Mouse (Mus musculus) CH12.LX (cell line): Measurements from ENCODE around the gene Prkn.

ENCODE experiments used
- CTCF ChIP-seq, 2 experiments: IDR thresholded peaks in 1 of 2; conservative IDR thresholded peaks in 1 of 2; 2 replicates each; pipeline ENCODE4 v1.5.1; 2011 to 2012; ENCODE audit warnings: low read depth in 2 of 2, low read length in 2 of 2, improper control_type of control experiment in 1 of 2, inconsistent platforms in 1 of 2, mild to moderate bottlenecking in 1 of 2, moderate library complexity in 1 of 2
- EP300 ChIP-seq: IDR thresholded peaks from 2 replicates; pipeline ENCODE4 v1.6.1; 2011; ENCODE audit warnings: low read length, improper control_type of control experiment
- IRF4 ChIP-seq: IDR thresholded peaks from 2 replicates; pipeline ENCODE4 v1.6.1; 2014; ENCODE audit warnings: low read depth, mild to moderate bottlenecking, inconsistent platforms, low read length, improper control_type of control experiment
- JUND ChIP-seq: conservative IDR thresholded peaks from 2 replicates; pipeline ENCODE4 v1.6.1; 2011; ENCODE audit warnings: low read depth, low read length, improper control_type of control experiment
- MAX ChIP-seq: IDR thresholded peaks from 2 replicates; pipeline ENCODE4 v1.6.1; 2011; ENCODE audit warnings: low read length, improper control_type of control experiment
- MEF2A ChIP-seq: IDR thresholded peaks from 2 replicates; pipeline ENCODE4 v1.6.1; 2014; ENCODE audit warnings: low read depth, mild to moderate bottlenecking, inconsistent platforms, low read length, improper control_type of control experiment, borderline replicate concordance
- NELFE ChIP-seq: IDR thresholded peaks from 2 replicates; pipeline ENCODE4 v1.6.1; 2011; ENCODE audit warnings: low read depth, low read length, improper control_type of control experiment
- NRF1 ChIP-seq: IDR thresholded peaks from 2 replicates; pipeline ENCODE4 v1.6.1; 2014; ENCODE audit warnings: low read depth, mild to moderate bottlenecking, inconsistent platforms, low read length, improper control_type of control experiment, moderate library complexity
- RAD21 ChIP-seq: IDR thresholded peaks from 2 replicates; pipeline ENCODE4 v1.6.1; 2011; ENCODE audit warnings: low read depth, mild to moderate bottlenecking, low read length, improper control_type of control experiment, moderate library complexity
- USF1 ChIP-seq: IDR thresholded peaks from 2 replicates; pipeline ENCODE4 v1.6.1; 2014; ENCODE audit warnings: low read depth, mild to moderate bottlenecking, inconsistent platforms, low read length, improper control_type of control experiment
- USF2 ChIP-seq: conservative IDR thresholded peaks from 2 replicates; pipeline ENCODE4 v1.6.1; 2011; ENCODE audit warnings: low read depth, low read length, improper control_type of control experiment
- ZNF384 ChIP-seq: IDR thresholded peaks from 2 replicates; pipeline ENCODE4 v1.6.1; 2012; ENCODE audit warnings: low read depth, low read length, improper control_type of control experiment, inconsistent platforms

DNA sequence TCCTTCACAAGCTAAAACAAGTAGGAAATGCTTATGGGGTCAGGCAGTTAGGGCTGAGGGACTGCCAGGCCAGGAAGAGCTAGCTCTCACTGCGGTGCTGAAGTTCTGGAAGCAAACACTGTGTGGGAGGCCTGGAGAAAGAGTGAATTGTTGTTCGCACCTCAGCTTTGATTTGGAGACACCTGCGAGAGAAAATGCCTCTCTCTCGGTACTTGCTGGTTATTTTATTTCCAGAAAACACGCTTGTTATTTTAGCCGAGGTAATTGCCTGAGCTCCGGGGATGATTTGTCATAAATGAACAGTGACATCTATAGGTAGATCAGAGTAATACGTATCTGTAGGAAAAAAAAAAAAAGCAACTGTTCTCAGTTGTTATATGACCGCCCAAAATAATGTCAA is 1132.4 kb downstream of the Prkn start:
- no peak for TF ChIP-seq USF1
- no peak for TF ChIP-seq IRF4
- TF ChIP-seq EP300, result no peak
- no peak for TF ChIP-seq USF2
- peak in 1 of 2 experiments; percentile 62; a peak in 2 of 4 replicates for TF ChIP-seq CTCF (conservative IDR thresholded peaks at IDR 0.05 in 1 of 2, IDR thresholded peaks at IDR 0.05 in 1 of 2; ENCODE audit: low read depth in 2 of 2, low read length in 2 of 2)
- TF ChIP-seq RAD21, result peak; percentile 71
- TF ChIP-seq JUND, result no peak
- no peak for TF ChIP-seq MAX
- TF ChIP-seq NRF1, result no peak
- TF ChIP-seq NELFE, result no peak
- TF ChIP-seq MEF2A, result no peak
- TF ChIP-seq ZNF384, result peak; percentile 96
